In the genomic region with DNA sequence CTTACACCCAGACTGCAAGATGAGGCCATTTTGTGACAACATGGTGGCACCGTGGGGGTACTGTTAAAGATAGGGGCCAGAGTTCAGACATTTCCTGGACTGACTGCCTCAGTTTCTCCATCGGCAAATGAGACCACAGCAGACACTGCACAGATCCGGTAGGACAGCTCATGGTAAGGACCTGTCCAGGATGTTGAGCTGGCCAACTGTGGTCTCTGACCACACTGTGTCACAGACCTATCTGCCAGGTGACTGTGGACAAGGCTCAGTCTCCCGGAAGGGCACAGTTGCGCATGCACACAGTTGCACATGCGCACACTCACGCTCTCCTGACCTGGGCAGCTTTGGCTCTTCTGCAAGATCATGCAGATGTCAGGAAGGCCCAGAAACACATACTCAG, we compare ENCODE assay signal across 9 mouse cellular contexts.
DNase-seq lines count a peak whose midpoint lies in the region; ATAC-seq and TF ChIP-seq lines count a peak whose summit lies in the region.
"Had no signal": no experiment of that assay in that cellular context is flagged by ENCODE, and none has a peak within 500 bp of the region (broad histone marks: within the 10 kb centered on the region; RNA-seq: fewer than 3 reads in every experiment).

No protein-coding gene starts in this region.

- H3K4me2 ChIP-seq in lung, embryonic 14.5 days: peak overlapping the region; percentile 87
- H3K4me2 ChIP-seq in hindbrain, embryonic 14.5 days (replicated peaks): peak overlapping the region; percentile 82; the same call in 1 of the 2 replicates

- no peak for DNase-seq in cerebellum, adult 2 months
- no peak for DNase-seq in lung, embryonic 14.5 days
- DNase-seq in lung, postnatal 14 days: no peak
- no peak for DNase-seq in hindbrain, embryonic 14.5 days (ENCODE audit: low spot score)
- no peak for DNase-seq in urinary bladder, postnatal 4 days (ENCODE audit: low spot score in 2 of 2)
- DNase-seq in right cerebral cortex, postnatal 4 days: no peak
- DNase-seq: thymus, adult 18-20 months had no signal

- WGBS in cerebellum, adult 2 months: 93% methylated on average over 7 of the region's 7 CpGs
- WGBS in lung, embryonic 14.5 days: 90% methylated on average over 7 of the region's 7 CpGs
- 93% methylated on average over 7 of the region's 7 CpGs for WGBS in hindbrain, embryonic 14.5 days
- WGBS in small intestine, adult 2 months: 95% methylated on average over 7 of the region's 7 CpGs

- H3K27me3 ChIP-seq in cerebellum, adult 2 months (ENCODE audit: control insufficient read depth, insufficient read depth, low read length): no peaks in the 10 kb centered on the region
- no peaks in the 10 kb centered on the region for H3K27me3 ChIP-seq in lung, embryonic 14.5 days (ENCODE audit: insufficient read depth, low read length)
- H3K27me3 ChIP-seq in hindbrain, embryonic 14.5 days (ENCODE audit: control insufficient read depth, insufficient read depth, low read length): no peaks in the 10 kb centered on the region
- H3K27me3 ChIP-seq in small intestine, adult 2 months (ENCODE audit: control insufficient read depth, insufficient read depth, low read length): no peaks in the 10 kb centered on the region

- H3K9me3 ChIP-seq in lung, embryonic 14.5 days (ENCODE audit: low read depth, low read length): no peaks in the 10 kb centered on the region
- H3K9me3 ChIP-seq in hindbrain, embryonic 14.5 days (ENCODE audit: control insufficient read depth, low read length): no peaks in the 10 kb centered on the region

- TF ChIP-seq POLR2A in cerebellum, adult 2 months (IDR thresholded peaks at IDR 0.05; ENCODE audit: borderline replicate concordance, insufficient read depth, low read length): no peak
- no peak for TF ChIP-seq POLR2A in small intestine, adult 2 months (IDR thresholded peaks at IDR 0.05; ENCODE audit: low read depth, low read length)

- no peaks in the 10 kb centered on the region for H3K36me3 ChIP-seq in lung, embryonic 14.5 days (ENCODE audit: insufficient read depth)
- no peaks in the 10 kb centered on the region for H3K36me3 ChIP-seq in hindbrain, embryonic 14.5 days (replicated peaks; ENCODE audit: control insufficient read depth, insufficient read depth)
- H3K36me3 ChIP-seq in small intestine, adult 2 months (ENCODE audit: control insufficient read depth, insufficient read depth, low read length): no peaks in the 10 kb centered on the region

- peaks cover 31% of the 10 kb centered on the region for H3K4me1 ChIP-seq in cerebellum, adult 2 months (ENCODE audit: control insufficient read depth, insufficient read depth, low read length)
- peaks cover 51% of the 10 kb centered on the region for H3K4me1 ChIP-seq in lung, embryonic 14.5 days (ENCODE audit: insufficient read depth)
- peaks cover 59% of the 10 kb centered on the region for H3K4me1 ChIP-seq in hindbrain, embryonic 14.5 days (replicated peaks; ENCODE audit: control insufficient read depth, insufficient read depth, low read length)
- H3K4me1 ChIP-seq in small intestine, adult 2 months (ENCODE audit: control insufficient read depth, insufficient read depth, insufficient read length, low read length): peaks cover 22% of the 10 kb centered on the region

- TF ChIP-seq CTCF in cerebellum, adult 2 months (IDR thresholded peaks at IDR 0.05; ENCODE audit: borderline replicate concordance, insufficient read depth, low read depth, low read length): no peak
- TF ChIP-seq CTCF in lung, embryonic 14.5 days (IDR thresholded peaks at IDR 0.05; ENCODE audit: low read depth): no peak
- no peak for TF ChIP-seq CTCF in small intestine, adult 2 months (IDR thresholded peaks at IDR 0.05; ENCODE audit: extremely low read depth, insufficient read length, insufficient replicate concordance, low read depth, low read length)

- H3K4me3 ChIP-seq in cerebellum, adult 2 months (replicated peaks; ENCODE audit: insufficient read depth, low read depth, low read length): no peak overlapping the region
- no peak overlapping the region for H3K4me3 ChIP-seq in lung, embryonic 14.5 days (ENCODE audit: low read depth, low read length)
- H3K4me3 ChIP-seq in hindbrain, embryonic 14.5 days (replicated peaks; ENCODE audit: low read length): no peak overlapping the region
- H3K4me3 ChIP-seq in small intestine, adult 2 months (ENCODE audit: low read depth, low read length): no peak overlapping the region

- no peak for ATAC-seq in cerebellum, adult (ENCODE audit: insufficient number of reproducible peaks, low FRiP score, low TSS enrichment)
- ATAC-seq in lung, embryonic 14.5 days (ENCODE audit: insufficient read depth): no peak
- ATAC-seq in hindbrain, embryonic 14.5 days (ENCODE audit: low FRiP score): no peak

- H3K27ac ChIP-seq in cerebellum, adult 2 months (ENCODE audit: insufficient read depth, low read length): peak overlapping the region; percentile 89
- peak overlapping the region; percentile 94; the same call in 1 of the 2 replicates for H3K27ac ChIP-seq in lung, embryonic 14.5 days (ENCODE audit: low read depth)
- peak overlapping the region; percentile 96 for H3K27ac ChIP-seq in hindbrain, embryonic 14.5 days
- peak overlapping the region; percentile 41; the same call in 1 of the 2 replicates for H3K27ac ChIP-seq in small intestine, adult 2 months (ENCODE audit: insufficient read depth, low read depth, low read length)

- no peak overlapping the region for H3K9ac ChIP-seq in lung, embryonic 14.5 days
- H3K9ac ChIP-seq in hindbrain, embryonic 14.5 days: peak overlapping the region; percentile 70; the same call in 1 of the 2 replicates

Comparison
In these comparisons a context has a peak if more than half of its experiments do, and no peak if none do; other contexts are left out.
1. H3K27ac ChIP-seq: peak in every context shown above with its lines; median percentile 96 in hindbrain, embryonic 14.5 days; 94 in lung, embryonic 14.5 days; 89 in cerebellum, adult 2 months; 41 in small intestine, adult 2 months.